Mouse (Mus musculus) MEL (cell line): ENCODE measurements at regions not wholly inside any gene's neighbourhood (a gene's known extent, or its start where the extent isn't known, plus 50 kb on each side); places are given as distances from the start of the nearest gene placed in this dataset.

ENCODE experiments used
- CHD1 ChIP-seq: IDR thresholded peaks from 2 replicates; pipeline ENCODE4 v1.6.1; 2012; ENCODE audit warnings: low read depth, mild to moderate bottlenecking, inconsistent platforms, low read length, improper control_type of control experiment
- CTCF ChIP-seq, 3 experiments: IDR thresholded peaks in 2 of 3; conservative IDR thresholded peaks in 1 of 3; 2 replicates each; pipeline ENCODE4 v1.5.1; 2011 to 2012; ENCODE audit warnings: low read length in 3 of 3, low read depth in 2 of 3, mild to moderate bottlenecking in 2 of 3, improper control_type of control experiment in 1 of 3, inconsistent platforms in 1 of 3, mixed read lengths in 1 of 3, moderate library complexity in 1 of 3; ENCODE audit not compliant: control insufficient read depth in 1 of 3, insufficient read depth in 1 of 3, poor library complexity in 1 of 3, severe bottlenecking in 1 of 3
- E2F4 ChIP-seq: IDR thresholded peaks from 2 replicates; pipeline ENCODE4 v1.6.1; 2011; ENCODE audit warnings: low read depth, low read length, improper control_type of control experiment, borderline replicate concordance
- EP300 ChIP-seq, 2 experiments: IDR thresholded peaks; 2 replicates each; pipeline ENCODE4 v1.6.1; 2011; ENCODE audit warnings: improper control_type of control experiment in 2 of 2, low read length in 2 of 2, low read depth in 1 of 2, mild to moderate bottlenecking in 1 of 2
- HCFC1 ChIP-seq: IDR thresholded peaks from 2 replicates; pipeline ENCODE4 v1.6.1; 2012; ENCODE audit warnings: low read depth, mild to moderate bottlenecking, inconsistent platforms, low read length, improper control_type of control experiment, moderate library complexity
- KAT2A ChIP-seq: conservative IDR thresholded peaks from 2 replicates; pipeline ENCODE4 v1.6.1; 2012; ENCODE audit warnings: low read depth, low read length, improper control_type of control experiment, inconsistent platforms
- MAFK ChIP-seq: IDR thresholded peaks from 2 replicates; pipeline ENCODE4 v1.6.1; 2011; ENCODE audit warnings: low read depth, mild to moderate bottlenecking, low read length, improper control_type of control experiment, borderline replicate concordance
- MEF2A ChIP-seq: IDR thresholded peaks from 2 replicates; pipeline ENCODE4 v1.6.1; 2014; ENCODE audit warnings: low read depth, mild to moderate bottlenecking, inconsistent platforms, low read length, improper control_type of control experiment; ENCODE audit not compliant: poor library complexity, insufficient replicate concordance, severe bottlenecking; ENCODE audit errors: extremely low read depth
- MXI1 ChIP-seq: IDR thresholded peaks from 2 replicates; pipeline ENCODE4 v1.6.1; 2011; ENCODE audit warnings: mild to moderate bottlenecking, low read depth, low read length, improper control_type of control experiment
- MYC ChIP-seq: IDR thresholded peaks from 2 replicates; pipeline ENCODE4 v1.6.1; 2011; ENCODE audit warnings: low read depth, mild to moderate bottlenecking, low read length, improper control_type of control experiment, moderate library complexity
- NELFE ChIP-seq: IDR thresholded peaks from 2 replicates; pipeline ENCODE4 v1.6.1; 2011; ENCODE audit warnings: low read depth, low read length, improper control_type of control experiment
- POLR2A ChIP-seq, 2 experiments: IDR thresholded peaks; 2 replicates each; pipeline ENCODE4 v1.6.1; 2011 to 2012; ENCODE audit warnings: low read length in 2 of 2, mild to moderate bottlenecking in 2 of 2, control low read depth in 1 of 2, improper control_type of control experiment in 1 of 2, low read depth in 1 of 2, moderate library complexity in 1 of 2; ENCODE audit not compliant: control insufficient read depth in 1 of 2, insufficient read depth in 1 of 2, poor library complexity in 1 of 2
- SMC3 ChIP-seq: IDR thresholded peaks from 2 replicates; pipeline ENCODE4 v1.6.1; 2011; ENCODE audit warnings: low read depth, low read length, improper control_type of control experiment
- ZC3H11A ChIP-seq: IDR thresholded peaks from 2 replicates; pipeline ENCODE4 v1.6.1; 2012; ENCODE audit warnings: low read depth, mild to moderate bottlenecking, inconsistent platforms, low read length, improper control_type of control experiment

GRCm38 (mm10) chr9:47389901-47390300 is 140.1 kb upstream of the Cadm1 start:
- TF ChIP-seq ZC3H11A (no peak), KAT2A (no peak), CTCF (IDR thresholded peaks at IDR 0.05 in 2 of 3, conservative IDR thresholded peaks at IDR 0.05 in 1 of 3; ENCODE audit: control insufficient read depth in 1 of 3, insufficient read depth in 1 of 3, low read depth in 2 of 3, low read length in 3 of 3, poor library complexity in 1 of 3, severe bottlenecking in 1 of 3) (no peak), EP300 (IDR thresholded peaks at IDR 0.05; ENCODE audit: low read depth in 1 of 2, low read length in 2 of 2) (no peak), MEF2A (no peak), E2F4 (no peak), MAFK (no peak), MXI1 (no peak), POLR2A (IDR thresholded peaks at IDR 0.05; ENCODE audit: control insufficient read depth in 1 of 2, insufficient read depth in 1 of 2, low read depth in 1 of 2, low read length in 2 of 2, poor library complexity in 1 of 2) (no peak), CHD1 (no peak), MYC (no peak), HCFC1 (no peak), NELFE (no peak), SMC3 (no peak)
